Mouse (Mus musculus) G1E (cell line): Measurements from ENCODE around the gene Cgnl1. TPM values are rescaled to one million over a fixed set of nuclear protein-coding genes. Genes with fewer than 3 reads are reported as not detected.

Experiments
- ATAC-seq: 2 replicates; pipeline ENCODE4 v1.8.0; 2016; ENCODE audit warnings: mild to moderate bottlenecking; ENCODE audit not compliant: insufficient number of reproducible peaks, poor library complexity, low FRiP score, severe bottlenecking; ENCODE audit errors: extremely low read depth
- DNase-seq: peaks from one replicate; pipeline ENCODE4 v3.0.0; 2012; ENCODE audit warnings: low spot score
- H3K27me3 ChIP-seq: 2 replicates; pipeline ENCODE4 v1.6.1; 2012; ENCODE audit warnings: mild to moderate bottlenecking, low read length, inconsistent platforms; ENCODE audit not compliant: insufficient read depth
- H3K36me3 ChIP-seq: replicated peaks from 2 replicates; pipeline ENCODE3; 2012; ENCODE audit warnings: mild to moderate bottlenecking, inconsistent platforms
- H3K4me1 ChIP-seq: 2 replicates; pipeline ENCODE4 v1.6.1; 2012; ENCODE audit warnings: low read depth, low read length, inconsistent platforms, mixed read lengths; ENCODE audit not compliant: insufficient read depth
- H3K4me3 ChIP-seq: 2 replicates; pipeline ENCODE4 v1.5.1; 2012; ENCODE audit warnings: low read depth, mild to moderate bottlenecking, inconsistent platforms, low read length, moderate library complexity, mixed read lengths
- H3K9me3 ChIP-seq: replicated peaks from 2 replicates; pipeline ENCODE4 v1.6.1; 2012; ENCODE audit warnings: inconsistent platforms
- CTCF ChIP-seq: IDR thresholded peaks from 2 replicates; pipeline ENCODE4 v1.5.1; 2012; ENCODE audit warnings: low read depth, low read length, inconsistent platforms, mixed read lengths
- GATA1 ChIP-seq: IDR thresholded peaks from 2 replicates; pipeline ENCODE4 v1.6.1; 2012; ENCODE audit warnings: borderline replicate concordance, low read length, inconsistent platforms, mixed read lengths
- GATA2 ChIP-seq: IDR thresholded peaks from 2 replicates; pipeline ENCODE4 v1.6.1; 2012; ENCODE audit warnings: low read depth, low read length, inconsistent platforms, borderline replicate concordance
- POLR2AphosphoS5 ChIP-seq: IDR thresholded peaks from 2 replicates; pipeline ENCODE4 v1.6.1; 2012; ENCODE audit warnings: low read depth, low read length, inconsistent platforms; ENCODE audit not compliant: insufficient replicate concordance
- TAL1 ChIP-seq: conservative IDR thresholded peaks from 2 replicates; pipeline ENCODE4 v1.6.1; 2012; ENCODE audit warnings: low read depth, low read length, inconsistent platforms, mixed read lengths
- polyA plus RNA-seq: library from polyadenylated mRNA; stranded (reverse); fragments of >175 nt; gene quantifications from 2 replicates; pipeline ENCODE4 v1.2.3, GENCODE M21; 2012
- total RNA-seq, 2 experiments: library from RNA; stranded (forward) in 1 of 2; stranded (reverse) in 1 of 2; fragments of 200-1000 nt in 1 of 2; fragments of >200 nt in 1 of 2; fragmentation: Nextera tagmentation in 1 of 2; gene quantifications; 2 replicates each; pipeline ENCODE4 v1.2.3; 2014 to 2017

Gene Cgnl1
- total and polyA plus RNA-seq, 3 experiments: 0.98 to 1.6 (median 1.4) TPM

GRCm38 (mm10) chr9:71588930-71589592 lies 182.3 kb downstream of the Cgnl1 start:
- H3K36me3 ChIP-seq: no peaks in the 10 kb centered on the region
- H3K4me3 ChIP-seq: no peak overlapping the region
- ATAC-seq (no peak), DNase-seq (no peak)
- peaks cover 5% of the 10 kb centered on the region for H3K4me1 ChIP-seq
- no peaks in the 10 kb centered on the region for H3K9me3 ChIP-seq
- H3K27me3 ChIP-seq: peaks cover 21% of the 10 kb centered on the region
- no peak for TF ChIP-seq POLR2AphosphoS5
- TF ChIP-seq TAL1: no peak
- TF ChIP-seq GATA1: no peak
- no peak for TF ChIP-seq GATA2
- TF ChIP-seq CTCF: no peak

- Histone ChIP-seq H3K9me3 (no peaks in the 10 kb centered on the region), H3K4me1 (no peaks in the 10 kb centered on the region), H3K36me3 (no peaks in the 10 kb centered on the region), H3K27me3 (peaks cover 17% of the 10 kb centered on the region), H3K4me3 (no peak overlapping the region)
- no peak for TF ChIP-seq POLR2AphosphoS5
- no peak for TF ChIP-seq GATA1
- no peak for TF ChIP-seq GATA2
- DNase-seq: no peak
- ATAC-seq: no peak
Measured at GRCm38 (mm10) chr9:71586408-71586807, 185.0 kb downstream of the Cgnl1 start.

- DNase-seq: no peak
- H3K27me3 ChIP-seq: peaks cover 14% of the 10 kb centered on the region
Measured at GRCm38 (mm10) chr9:71582771-71583170, 188.6 kb downstream of the Cgnl1 start.

GRCm38 (mm10) chr9:71578896-71579564 lies 192.4 kb downstream of the Cgnl1 start:
- Histone ChIP-seq H3K27me3 (peaks cover 10% of the 10 kb centered on the region), H3K9me3 (no peaks in the 10 kb centered on the region), H3K4me1 (no peaks in the 10 kb centered on the region), H3K4me3 (no peak overlapping the region), H3K36me3 (no peaks in the 10 kb centered on the region)
- ATAC-seq (no peak), DNase-seq (no peak)
- TF ChIP-seq TAL1 (no peak), POLR2AphosphoS5 (no peak), CTCF (no peak), GATA1 (no peak), GATA2 (no peak)

More at GRCm38 (mm10) chr9:71582771-71583170, 188.6 kb downstream of the Cgnl1 start:
- Histone ChIP-seq H3K9me3 (no peaks in the 10 kb centered on the region), H3K4me3 (no peak overlapping the region), H3K4me1 (no peaks in the 10 kb centered on the region), H3K36me3 (no peaks in the 10 kb centered on the region)
- no peak for ATAC-seq
- TF ChIP-seq TAL1 (no peak), CTCF (no peak), POLR2AphosphoS5 (no peak), GATA1 (no peak), GATA2 (no peak)

Other genes with a start within 250 kb of the Cgnl1 start
- not detected in 2 replicates for gene Myzap, start 179.2 kb downstream of the Cgnl1 start, total RNA-seq (2014; fragmentation: Nextera tagmentation)
- gene Myzap, start 179.2 kb downstream of the Cgnl1 start, total RNA-seq (2017): under 0.01 and 0.06 TPM in 2 replicates
- gene Myzap, start 179.2 kb downstream of the Cgnl1 start, polyA plus RNA-seq: not detected in 2 replicates